Mouse (Mus musculus): ENCODE results near the gene Rnaseh2b.

Gene Rnaseh2b

DNA sequence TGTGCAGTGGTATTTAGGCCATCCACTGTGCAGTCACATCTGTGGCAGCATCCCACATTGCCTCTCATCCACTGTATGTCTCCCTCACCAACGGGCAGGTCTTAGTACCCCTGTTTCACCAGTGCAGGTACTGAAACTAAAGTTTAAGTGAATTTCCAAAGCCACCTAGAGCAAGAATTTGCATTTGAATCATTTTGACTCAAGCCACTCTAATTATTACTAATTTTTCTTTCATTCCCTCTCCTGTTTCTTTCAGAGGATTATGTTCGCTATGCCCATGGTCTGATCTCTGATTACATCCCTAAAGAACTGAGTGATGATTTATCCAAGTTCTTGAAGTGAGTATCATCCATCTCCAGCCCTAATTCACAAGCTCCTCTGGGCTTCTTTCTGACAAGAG lies 71.4 kb downstream of the Rnaseh2b start:
- no peak for DNase-seq

DNA sequence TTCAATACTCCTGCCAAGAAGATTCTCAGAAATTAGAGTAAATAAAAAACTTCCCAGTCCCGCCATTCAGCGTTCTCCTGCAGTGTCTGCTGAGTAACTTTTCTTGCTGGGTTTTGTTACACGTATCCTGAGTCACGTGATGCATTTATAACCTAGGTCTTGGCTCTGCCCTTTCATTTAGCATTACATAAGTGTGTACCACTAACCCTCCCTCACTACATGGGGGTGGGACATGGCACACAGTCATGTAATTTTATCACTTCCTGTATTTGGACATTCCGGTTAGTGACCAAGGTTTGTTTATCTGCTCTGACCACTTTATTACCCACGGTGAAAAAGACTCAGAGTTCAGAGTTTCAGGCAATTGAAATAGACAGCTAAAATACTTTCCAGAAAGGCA lies 78.4 kb downstream of the Rnaseh2b start:
- DNase-seq: peak; percentile 39 to 54

GRCm38 (mm10) chr14:62374001-62374400 lies 81.6 kb downstream of the Rnaseh2b start:
- no peak for DNase-seq

DNA sequence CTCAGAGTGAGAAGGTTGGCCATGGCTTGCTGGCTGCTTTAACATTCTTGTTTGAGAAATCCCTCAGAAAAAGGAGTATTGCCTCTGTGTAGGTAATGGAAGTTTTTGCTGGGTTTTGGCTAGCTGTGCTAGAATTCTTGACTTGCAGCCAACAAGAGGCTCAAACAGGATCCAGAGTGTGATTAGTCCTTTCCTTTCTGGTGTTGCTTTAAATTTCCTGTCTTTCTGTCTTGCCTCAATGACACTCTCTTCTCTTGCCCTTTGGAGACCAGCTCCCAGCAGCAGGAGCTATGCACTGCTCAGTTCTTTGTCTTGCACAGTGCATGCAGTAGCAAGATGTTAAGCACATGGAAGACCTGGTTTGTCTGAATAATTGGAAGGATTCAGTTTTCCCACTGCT lies 83.3 kb downstream of the Rnaseh2b start:
- DNase-seq: peak in 1 of 2 experiments; percentile 15

DNA sequence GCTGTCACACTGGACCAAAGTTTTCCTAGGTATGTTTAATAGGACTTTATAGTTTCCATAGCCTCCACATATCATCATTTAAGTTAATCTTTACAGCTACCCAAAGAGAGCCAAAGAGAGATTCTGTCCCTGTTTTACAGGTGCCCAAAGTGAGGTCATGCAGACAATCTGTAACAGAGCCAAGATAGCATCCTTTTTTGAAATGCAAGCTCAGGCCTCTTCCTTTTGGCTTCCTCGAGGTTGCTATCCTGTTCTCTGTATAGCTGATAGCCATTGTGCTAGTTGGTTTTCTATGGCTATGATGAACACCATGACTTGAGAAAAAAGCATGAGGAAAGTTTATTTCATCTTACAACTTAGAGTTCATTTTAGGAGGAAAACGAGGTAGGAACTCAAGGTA lies 83.7 kb downstream of the Rnaseh2b start:
- no peak for DNase-seq

DNA sequence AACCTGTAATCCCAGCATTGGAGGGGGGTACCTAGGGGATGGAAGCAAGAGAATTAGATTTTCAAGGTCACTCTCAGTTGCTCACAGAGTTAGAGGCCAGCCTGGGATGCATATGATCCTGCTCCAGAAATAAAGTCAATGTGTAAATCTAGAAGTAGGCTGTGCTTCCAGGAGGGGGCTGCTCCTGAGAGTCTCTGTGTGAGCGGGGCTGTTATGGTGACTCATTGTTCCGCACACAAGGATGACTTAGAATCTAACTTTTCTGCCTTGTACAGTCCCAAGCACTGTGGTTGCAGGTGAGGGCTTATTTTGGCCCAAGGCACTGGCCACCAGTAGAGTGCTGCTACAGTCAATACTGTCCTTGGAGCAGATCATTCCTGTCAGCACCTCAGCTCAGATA lies 87.0 kb downstream of the Rnaseh2b start:
- no peak for DNase-seq

GRCm38 (mm10) chr14:62380606-62381005 lies 88.2 kb downstream of the Rnaseh2b start:
- DNase-seq: no peak

DNA sequence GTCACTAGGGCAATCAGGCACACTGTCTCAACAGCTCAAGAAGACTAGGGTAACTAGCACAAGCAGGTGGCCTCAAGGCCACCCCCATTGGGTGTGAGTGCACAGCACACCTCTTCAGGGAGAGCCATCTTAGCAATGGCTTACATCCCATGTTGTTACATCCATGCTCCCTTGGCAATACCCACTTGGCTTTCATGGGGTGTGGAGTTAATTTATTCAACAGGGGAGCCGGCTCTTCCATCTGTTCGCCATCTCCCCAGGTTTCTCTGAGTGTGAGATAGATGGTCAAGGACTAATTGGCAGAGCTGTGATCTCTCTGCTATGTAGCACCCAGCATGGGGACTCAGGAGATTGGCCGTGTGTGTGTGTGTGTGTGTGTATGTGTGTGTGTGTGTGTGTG lies 90.7 kb downstream of the Rnaseh2b start:
- no peak for DNase-seq

DNA sequence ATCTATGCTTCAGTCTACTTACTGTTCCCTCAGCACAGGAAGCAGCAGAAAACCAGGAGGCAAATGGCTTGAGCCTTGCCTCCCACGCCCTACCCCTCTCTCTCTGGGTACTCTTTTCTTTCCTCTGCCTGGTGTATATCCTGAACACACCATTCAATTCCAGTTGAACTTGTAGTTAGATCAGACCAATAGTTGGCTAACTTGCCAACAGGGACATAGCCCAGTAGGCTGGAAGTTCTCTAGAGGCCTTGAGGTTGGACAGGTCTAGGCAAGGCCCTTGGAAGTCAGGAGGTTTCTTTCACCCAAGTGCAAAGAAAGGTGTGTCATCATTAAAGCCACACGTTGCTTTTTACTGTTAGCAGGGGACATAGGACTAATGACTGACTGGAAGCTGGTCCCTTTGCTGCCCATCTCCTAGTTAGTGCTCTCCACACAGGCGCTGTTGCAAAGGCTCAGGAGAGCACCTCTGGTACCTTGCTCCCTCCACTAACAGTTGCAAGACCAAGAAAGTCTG lies 91.5 kb downstream of the Rnaseh2b start:
- DNase-seq: no peak

DNA sequence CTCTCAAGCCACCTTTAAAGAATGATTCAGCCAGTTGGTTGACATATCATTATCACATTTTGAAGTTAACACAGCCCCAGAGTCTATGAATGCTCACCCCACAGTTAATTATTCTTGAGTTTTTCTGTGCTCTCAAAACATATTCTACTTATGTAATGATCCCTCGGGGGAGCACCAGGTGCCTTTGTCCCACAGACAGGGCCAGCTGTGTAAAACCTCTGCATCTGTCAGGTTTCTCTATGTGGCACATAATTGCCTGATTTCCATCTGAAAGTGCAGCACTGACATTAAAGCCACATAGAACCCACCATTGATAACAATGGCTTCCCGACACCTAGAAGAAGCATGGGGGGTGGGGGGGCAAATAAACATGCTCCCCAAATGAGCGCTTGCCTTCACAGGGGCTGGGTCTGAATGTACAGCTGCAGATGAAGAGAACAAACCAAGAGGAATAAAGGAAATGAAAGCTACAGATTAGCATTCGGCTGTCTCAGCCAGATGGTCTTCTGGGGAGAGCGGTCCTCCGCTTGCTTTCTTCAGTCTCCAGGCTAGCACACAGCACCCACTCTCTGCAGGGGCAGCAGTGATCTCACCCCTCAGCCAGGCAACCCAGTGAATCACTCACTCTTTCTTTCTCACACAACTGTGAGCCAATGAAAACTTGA lies 96.8 kb downstream of the Rnaseh2b start:
- no peak for DNase-seq

DNA sequence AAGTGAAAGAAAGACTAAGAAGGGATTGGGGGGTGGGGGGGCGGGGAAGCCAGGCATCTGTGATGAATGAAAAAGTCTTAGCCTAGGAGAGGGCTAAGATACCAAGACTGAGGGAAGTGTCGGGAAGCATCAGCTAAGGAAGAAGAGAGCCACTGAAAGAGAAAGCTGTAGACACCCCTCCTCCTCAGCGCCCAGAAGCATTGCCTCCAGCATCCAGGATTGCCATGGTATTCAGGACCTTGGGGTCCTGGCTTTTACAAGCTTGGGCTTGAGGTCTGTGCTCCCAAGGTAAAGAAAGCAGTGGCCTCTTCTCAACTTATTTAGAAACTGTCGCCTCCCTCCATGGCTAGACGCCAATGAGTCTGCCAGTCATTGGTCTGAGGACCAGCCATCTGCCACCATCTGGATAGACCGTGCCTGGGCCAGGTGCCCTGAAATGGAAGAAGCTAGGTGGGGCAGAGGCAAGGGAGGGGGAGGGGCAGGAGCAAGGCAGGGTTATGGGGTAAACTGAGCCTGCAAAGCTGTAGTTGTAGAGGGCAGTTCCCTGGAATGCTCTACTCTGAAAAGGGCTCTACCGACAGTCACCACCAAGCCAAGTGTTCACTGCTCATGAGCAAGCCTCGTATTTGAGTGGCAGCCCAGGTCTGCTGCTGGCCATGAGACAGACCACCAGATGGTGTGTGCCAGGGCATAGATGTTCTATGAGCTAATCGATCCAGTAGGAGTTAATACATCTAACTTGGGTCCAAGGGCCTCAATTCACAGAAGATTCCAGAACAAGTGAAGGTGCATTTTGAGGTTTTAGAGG lies 97.5 kb downstream of the Rnaseh2b start:
- no peak for DNase-seq

GRCm38 (mm10) chr14:62392754-62393153 lies 100.4 kb downstream of the Rnaseh2b start:
- DNase-seq: no peak

DNA sequence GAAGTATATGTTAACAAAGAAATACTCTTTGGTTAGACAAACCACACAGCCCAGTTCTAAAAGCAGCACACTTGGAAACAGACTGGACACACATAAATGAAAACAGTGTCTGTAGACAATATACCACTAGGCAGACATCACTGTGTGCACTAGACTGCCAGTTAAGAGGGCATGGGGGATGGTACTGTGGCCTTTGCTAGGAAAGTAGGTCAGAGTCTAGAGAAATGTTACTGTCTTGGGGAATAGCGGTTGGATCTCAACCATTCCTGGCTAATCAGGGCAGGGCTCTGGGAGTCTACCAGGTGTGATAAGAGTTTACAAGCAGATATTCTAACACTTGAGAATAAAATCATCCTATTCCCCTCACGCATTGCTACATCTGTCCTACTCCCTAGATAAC lies 103.0 kb downstream of the Rnaseh2b start:
- no peak for DNase-seq

GRCm38 (mm10) chr14:62416007-62416741 lies 123.8 kb downstream of the Rnaseh2b start:
- no peak for DNase-seq

DNA sequence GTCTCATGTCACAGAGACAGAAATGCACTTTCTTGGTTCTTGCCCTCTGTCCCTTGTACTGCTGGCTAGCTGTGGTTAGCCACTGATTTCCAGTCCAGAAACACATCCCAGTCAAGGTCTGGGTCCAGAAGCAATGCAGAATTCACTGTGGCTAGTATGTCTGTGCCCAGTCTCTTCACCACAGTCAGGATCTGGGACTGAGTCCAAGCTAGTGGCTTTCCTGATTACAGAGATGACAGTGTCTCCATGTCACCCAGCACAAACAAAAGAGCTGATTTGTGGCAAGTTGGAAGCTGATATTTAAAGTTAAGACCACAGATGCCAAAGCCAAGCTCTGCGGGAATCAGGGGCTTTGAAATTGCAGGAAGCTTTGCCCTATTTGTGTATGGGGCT lies 124.3 kb downstream of the Rnaseh2b start:
- DNase-seq: no peak

DNA sequence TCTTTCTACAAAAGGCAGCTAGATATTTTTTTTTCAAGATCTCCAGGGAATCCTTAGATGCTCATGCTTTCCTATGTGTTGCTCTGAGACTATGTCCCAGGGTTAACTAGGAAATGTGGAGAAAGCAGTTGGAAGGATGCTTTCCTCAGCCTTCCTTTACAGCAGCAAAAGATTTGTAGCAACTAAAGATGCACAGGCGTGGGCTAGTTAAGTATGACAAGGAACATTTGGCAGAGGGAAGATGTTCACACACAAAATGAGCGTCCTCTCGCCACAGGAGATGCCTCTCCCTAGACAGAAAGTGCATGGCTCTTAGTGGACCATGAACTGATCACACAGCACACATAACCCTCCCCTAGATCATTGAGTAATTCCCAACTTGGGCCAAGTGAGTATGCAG lies 125.1 kb downstream of the Rnaseh2b start:
- DNase-seq: no peak

- DNase-seq: no peak
Observed at GRCm38 (mm10) chr14:62422265-62422664, 129.9 kb downstream of the Rnaseh2b start.
